Mouse (Mus musculus) embryo, embryonic 11 days (tissue): ENCODE results near the gene Cldn22.
"Not testable (repeated sequence)": the region's sequence is repeated elsewhere in the genome, so short reads cannot be mapped to it uniquely, and the experiment has no call there.

Experiments
- DNase-seq: peaks from one replicate; pipeline ENCODE4 v3.0.0-alpha.2; 2015

The Cldn22 gene

DNA sequence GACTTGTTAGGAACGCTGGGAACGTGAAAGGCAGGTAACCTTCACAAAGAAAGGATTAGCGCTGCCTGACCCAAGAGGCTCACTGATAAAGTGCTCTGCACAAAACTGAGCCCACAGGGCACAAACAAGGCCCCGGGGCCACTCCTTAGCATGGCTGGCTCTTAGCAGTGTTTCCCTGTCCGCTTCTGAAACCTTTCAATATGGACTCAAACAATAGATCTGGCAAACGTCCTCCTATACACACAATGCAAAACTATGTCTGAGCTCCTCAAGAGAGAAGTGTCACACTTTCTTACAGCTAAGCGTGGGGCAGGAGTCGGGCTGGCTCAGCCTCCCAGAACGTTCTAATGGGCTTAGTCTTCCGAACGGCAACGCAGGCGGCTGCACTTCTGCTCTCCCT is at the start of gene Cldn22:
Gene Cldn22, plus strand, starts transcription at position 301 of the 400 bp plus-strand sequence.
- no peak for DNase-seq

DNA sequence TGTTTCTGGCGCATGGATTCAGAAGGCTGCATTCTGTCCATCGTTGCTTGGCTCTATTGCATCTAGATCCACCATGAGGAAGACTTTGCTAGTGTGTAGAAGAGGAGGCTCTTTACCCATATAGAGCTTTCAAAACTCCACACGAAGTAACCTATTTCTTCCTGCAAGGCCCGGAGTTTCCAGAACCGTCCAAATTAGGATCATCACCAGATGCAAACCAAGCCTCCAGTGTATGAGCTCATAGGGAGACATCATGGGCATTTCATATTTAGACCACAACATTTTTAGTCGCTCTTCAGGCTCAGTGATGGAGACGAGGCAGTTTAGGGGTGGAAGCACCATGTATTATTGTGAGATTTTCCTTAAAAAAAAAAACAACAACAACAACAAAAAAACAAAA is 46.9 kb upstream of the Cldn22 start:
- DNase-seq: no peak

DNA sequence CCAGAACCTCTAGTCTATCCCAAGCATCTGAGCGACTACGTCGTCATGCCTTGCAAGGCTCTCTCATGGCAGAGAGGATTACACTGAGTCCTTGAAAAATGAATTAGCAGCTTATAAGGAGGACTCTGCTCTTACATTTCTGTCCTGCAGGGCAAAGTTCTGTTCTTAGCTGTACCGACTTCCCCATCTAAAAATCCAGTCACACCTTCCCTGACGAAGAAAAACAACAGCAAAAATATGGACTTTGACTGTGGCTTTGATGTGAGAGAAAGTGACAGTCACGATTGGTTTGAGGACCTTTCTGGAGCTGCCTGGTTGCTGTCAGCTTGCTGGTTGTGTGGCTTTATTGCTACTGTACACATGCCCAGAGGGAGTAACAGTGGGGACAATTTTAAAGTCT is 44.7 kb upstream of the Cldn22 start:
- no peak for DNase-seq

- no peak for DNase-seq
These were observed 42.4 kb upstream of the Cldn22 start for GRCm38 (mm10) chr8:47781881-47782280.

DNA sequence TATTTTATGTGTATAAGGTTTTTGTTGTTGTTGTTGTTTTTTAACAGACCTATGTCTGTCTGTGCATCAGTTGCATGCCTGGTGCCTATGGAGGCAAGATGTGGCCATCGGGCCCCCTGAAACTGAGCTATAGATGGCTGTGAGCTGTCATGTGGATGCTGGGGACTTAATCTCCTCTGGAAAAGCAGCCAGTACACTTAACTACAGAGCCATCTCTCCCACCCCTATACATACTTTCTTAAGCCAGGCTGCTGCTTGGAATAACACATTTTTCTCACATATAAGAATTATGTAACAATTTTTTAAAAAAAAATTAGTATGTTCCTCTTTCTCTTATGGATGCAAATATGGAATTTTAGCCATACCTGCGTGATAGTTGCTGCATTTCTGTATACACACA is 40.7 kb upstream of the Cldn22 start:
- no peak for DNase-seq

GRCm38 (mm10) chr8:47783944-47784343 is 40.3 kb upstream of the Cldn22 start:
- DNase-seq: no peak

GRCm38 (mm10) chr8:47784436-47784835 is 39.8 kb upstream of the Cldn22 start:
- no peak for DNase-seq

DNA sequence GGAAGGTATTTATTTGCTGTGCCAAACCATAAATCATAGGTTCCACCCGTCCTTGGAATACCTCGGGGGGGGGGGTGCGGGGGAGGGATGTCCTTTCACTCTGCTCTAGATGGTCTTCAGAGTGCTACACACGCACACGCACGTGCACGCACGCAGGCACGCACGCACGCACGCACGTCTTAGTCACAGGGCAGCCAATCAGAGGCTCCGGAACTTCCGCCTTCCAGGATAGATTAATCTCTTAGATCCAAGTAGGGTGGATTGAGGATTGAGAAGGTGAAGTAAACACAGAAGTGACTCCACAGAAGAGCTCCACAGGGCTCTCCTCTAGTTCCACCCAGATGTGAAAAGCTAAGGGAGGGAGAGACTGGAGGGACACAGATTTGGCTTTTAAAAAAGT is 38.0 kb upstream of the Cldn22 start:
- DNase-seq: no peak

DNA sequence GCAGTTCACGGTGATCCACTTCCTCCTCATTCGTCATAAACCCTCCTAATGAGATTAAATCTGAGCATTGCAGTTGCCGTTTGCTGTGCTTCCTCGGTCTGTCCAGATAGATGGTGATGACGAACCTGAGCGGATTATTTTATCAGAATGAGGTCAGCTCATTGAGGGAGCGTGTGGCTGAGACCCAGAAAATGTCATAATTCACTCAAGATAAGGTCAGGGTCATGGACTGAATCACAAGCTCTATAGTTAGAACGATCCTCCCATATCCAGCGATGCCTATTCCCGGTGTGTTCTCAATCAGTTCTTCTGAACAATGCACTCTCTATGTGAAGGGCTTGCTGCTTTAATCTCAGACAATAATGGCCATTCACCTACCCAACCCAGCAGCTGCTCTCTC is 36.6 kb upstream of the Cldn22 start:
- peak; percentile 40 for DNase-seq

GRCm38 (mm10) chr8:47791986-47792385 is 32.3 kb upstream of the Cldn22 start:
- no peak for DNase-seq

GRCm38 (mm10) chr8:47799438-47799837 is 24.8 kb upstream of the Cldn22 start:
- DNase-seq: no peak

DNA sequence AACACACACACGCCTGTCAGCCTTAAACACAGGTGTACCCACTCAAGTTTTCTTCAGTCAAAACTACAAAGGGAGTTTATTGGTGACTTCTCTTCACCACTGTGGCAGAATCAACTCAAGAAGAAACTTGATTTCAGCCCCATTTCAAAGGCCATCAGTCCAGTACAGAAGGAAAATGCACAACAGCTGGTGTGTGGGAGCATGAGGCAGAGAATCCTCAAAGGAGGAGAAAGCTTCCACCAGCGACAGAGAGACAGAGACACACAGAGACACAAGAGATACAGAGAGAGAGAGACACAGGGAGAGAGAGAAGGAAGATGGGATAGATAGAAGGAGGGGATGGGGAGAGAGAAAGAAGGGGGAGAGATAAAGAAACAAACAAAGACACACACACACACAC is 21.9 kb upstream of the Cldn22 start:
- no peak for DNase-seq

GRCm38 (mm10) chr8:47804262-47804661 is 20.0 kb upstream of the Cldn22 start:
- no peak for DNase-seq

DNA sequence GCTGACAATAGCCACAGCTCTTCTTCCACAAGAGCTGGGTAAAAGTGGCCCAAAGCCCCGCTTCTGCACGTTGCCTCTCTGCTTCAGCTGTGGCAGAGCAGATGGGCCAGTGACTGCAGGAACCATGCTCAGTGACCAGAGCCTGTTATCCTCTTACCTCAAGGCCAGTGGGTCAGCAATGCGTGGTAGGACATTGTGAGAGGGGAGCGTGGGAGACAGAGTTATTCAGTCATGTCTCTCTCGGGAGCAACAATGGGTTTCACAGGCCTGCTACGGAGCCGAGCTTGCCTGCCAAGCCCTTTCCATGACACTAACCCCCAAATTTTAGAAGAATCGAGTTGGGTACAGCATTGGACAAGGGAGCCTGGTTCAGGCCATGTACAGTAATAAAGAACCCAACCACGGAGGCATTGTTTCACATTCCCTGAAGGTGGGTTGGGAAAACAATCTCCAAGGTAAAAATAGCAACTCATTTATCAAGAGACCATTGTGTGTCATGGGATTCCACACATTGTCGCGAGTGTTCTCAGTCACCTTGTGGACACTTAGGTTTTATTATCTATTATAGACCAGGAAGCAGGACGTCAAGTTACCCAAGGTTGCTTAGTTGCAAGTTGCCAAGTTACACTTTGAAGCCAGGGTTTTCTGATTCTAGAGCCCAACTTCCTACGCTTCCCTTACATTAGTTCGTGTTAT is 14.2 kb upstream of the Cldn22 start:
- no peak for DNase-seq

GRCm38 (mm10) chr8:47810666-47811015 is 13.6 kb upstream of the Cldn22 start:
- DNase-seq: no peak

- peak; percentile 42 for DNase-seq
These were observed 13.1 kb upstream of the Cldn22 start for GRCm38 (mm10) chr8:47811221-47811620.

DNA sequence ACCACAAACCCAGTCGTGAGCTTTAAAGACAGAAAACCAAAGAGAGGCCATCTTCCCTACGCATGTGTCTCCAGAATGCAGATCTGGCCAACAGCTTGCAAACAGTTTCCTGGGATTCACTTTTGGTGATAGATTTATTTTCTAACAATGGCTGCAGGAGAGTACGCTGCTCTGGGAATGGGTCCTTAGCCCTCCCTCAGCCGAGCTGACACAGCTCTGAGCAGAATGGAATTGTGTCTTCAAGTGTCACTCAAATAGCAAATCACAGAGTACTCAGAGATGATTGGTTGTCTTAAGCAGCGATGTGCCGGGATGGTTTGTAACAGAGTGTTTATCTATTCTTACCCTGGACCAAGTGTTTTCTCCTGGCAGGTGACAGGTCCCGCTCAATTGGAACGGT is 5.2 kb upstream of the Cldn22 start:
- no peak for DNase-seq

DNA sequence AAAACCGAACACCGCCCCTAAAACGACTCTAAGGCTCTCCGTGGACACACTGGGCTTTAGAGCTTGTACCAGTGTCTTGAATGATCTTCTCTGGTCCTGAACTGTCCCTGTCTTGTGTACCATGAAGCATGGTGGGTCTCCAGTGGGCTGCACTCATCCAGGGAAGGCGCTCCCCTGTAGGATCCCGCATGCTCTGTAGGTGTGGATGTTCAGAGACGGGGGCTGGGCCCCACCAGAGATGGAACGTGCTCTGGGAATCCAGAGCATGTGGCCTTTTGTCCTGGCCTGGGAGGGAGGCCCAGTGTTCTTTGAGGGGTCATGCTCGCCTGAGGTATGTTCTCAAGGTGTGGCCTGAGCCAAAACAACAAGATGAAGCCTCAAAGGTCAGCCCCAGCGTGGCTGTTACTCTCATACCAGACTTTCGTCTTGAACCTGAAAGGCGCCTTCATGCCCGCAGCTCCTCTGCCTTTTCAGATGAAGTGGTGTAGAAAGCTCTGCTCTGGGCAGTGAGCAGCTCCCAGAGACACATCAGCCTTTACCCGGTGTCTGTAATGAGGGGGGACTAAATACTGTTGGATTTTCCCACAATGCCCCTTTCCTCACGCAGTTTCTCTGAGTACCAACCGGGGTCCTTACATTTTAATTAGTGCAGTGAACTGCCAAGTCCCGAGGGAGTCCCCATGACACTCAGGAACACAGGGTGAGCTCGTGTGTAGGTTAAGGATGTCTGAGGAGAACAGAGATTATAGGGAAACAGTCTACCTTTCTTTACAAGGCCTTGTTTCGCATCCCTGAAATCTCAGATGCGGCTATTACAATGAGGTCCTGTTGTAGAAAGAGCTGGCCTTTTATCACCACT is 3.1 kb upstream of the Cldn22 start:
- no peak for DNase-seq

- no peak for DNase-seq
These were observed 2.4 kb upstream of the Cldn22 start, which contains the start of gene Cldn24 for GRCm38 (mm10) chr8:47821843-47822242. Cldn24 (plus strand) TSS chr8:47822143.

DNA sequence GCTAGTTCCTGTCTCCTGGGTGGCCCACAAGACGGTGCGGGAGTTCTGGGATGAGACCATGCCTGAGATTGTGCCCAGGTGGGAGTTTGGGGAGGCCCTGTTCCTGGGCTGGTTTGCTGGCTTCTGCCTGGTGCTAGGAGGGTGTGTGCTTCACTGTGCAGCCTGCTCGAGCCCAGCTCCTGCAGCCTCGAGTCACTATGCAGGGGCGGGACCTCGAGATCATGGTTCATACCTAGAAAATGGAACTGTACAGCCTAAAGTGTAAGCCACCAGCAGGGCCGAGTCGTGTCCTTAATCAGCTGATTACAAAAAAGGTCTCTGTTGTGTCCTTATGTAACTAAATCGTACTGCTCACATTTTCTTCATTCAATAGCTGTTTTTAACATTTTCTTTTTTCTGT is 1.7 kb upstream of the Cldn22 start:
- DNase-seq: not testable (repeated sequence)

GRCm38 (mm10) chr8:47823777-47824176 is 505 bp upstream of the Cldn22 start:
- DNase-seq: peak; percentile 24

- no peak for DNase-seq
These were observed 1.3 kb downstream of the Cldn22 start for GRCm38 (mm10) chr8:47825596-47825995.

DNA sequence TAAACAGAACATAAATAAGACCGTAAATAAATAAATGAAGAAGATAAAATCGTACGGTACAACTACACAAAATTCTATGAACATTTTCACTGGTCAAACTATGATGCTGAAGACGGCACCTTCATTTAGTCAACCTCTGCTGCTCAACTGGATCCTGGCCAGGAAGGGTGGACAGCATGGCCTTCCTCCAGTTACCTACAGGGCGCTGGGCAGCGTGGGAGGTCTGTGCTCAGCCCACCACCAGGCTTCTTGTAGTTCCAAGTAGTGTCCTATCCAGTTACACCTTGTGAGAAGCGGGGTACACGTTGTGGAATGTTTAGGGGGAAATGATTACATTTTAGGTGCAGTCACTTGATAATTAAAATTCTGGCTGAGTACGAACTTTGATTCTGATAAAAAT is 2.6 kb downstream of the Cldn22 start:
- no peak for DNase-seq

DNA sequence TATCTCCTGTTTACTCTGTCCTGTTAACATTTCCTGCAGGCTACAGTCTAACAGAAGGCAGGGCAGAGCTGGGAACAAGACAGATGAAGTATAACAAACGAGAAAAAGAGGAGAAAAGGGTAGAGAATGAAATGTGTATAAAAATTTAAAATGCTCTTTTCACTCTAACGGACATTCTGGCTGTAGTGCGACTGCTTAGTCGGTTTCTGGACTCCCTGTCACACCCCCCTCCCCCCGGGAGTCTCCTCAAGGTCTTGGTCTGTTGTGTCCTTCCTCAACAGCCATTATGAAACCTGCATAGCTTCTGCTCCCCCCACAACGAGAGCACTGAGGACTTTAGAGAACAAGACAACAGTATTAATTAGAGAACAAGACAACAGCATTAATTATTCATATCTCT is 8.3 kb downstream of the Cldn22 start:
- DNase-seq: no peak
